Mouse (Mus musculus) heart, postnatal 0 days (tissue): ENCODE results near the gene Slc35f2.

Source experiments
- CTCF ChIP-seq: IDR thresholded peaks from 2 replicates; pipeline ENCODE4 v1.5.1; 2016; ENCODE audit warnings: antibody characterized with exemption, control low read depth, low read depth
- EP300 ChIP-seq: IDR thresholded peaks from 2 replicates; pipeline ENCODE4 v1.6.1; 2016; ENCODE audit warnings: antibody characterized with exemption, low read depth

DNA sequence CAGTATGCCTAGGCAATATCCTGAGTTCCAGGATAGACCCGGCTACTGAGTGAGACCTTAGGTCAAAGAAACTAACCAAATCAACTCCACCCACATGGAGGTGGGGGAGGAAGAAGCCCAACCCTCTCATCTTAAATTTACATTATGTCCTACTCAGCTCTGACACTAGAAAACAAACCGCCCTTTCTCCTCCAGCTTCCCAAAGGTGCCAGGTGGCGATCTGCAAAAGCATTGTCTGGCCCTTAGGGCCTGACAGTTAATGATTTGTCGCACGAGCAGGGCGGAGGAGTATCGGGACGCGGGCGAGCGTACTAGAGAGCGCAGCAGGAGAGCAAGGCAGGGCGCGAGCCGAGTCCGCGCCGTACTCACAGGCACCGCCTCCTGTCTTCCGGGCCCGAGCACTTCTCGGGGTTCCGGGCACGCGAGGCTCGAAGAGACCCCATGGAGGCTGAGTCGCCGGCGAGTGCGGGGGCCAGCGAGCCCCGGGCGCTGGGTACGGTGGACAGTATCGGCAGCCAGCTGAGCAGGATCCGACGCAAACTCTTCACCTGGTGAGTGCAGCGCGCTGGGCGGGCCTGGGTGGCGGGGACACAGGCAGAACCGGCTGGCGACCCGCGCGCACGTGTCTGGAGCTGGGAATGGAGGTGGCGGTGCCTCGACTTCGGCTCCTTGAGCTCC is at the start of gene Slc35f2:
- no peak for TF ChIP-seq EP300
- TF ChIP-seq CTCF: no peak
